Mouse (Mus musculus) inflammation-experienced regulatory T-cells, adult 16 weeks (primary cell): Measurements from ENCODE around the gene Ankrd44. TPM values are rescaled to one million over a fixed set of nuclear protein-coding genes. Genes with fewer than 3 reads are reported as not detected.

ENCODE experiments used
- polyA plus RNA-seq: library from polyadenylated mRNA; unstranded; fragments of 100-300 nt; shearing (Covaris generic); gene quantifications from one replicate; pipeline ENCODE4 v1.2.1, GENCODE M21; 2017

The Ankrd44 gene
- polyA plus RNA-seq = 391 TPM

GRCm38 (mm10) chr1:54925971-54926771, at the start of gene Ankrd44:
Ankrd44 (minus strand) TSS chr1:54926387.

Other genes starting within 250 kb of the Ankrd44 start
- gene Sf3b1, start 101.1 kb upstream of the Ankrd44 start, polyA plus RNA-seq = 733 TPM
- gene Coq10b, start 126.4 kb upstream of the Ankrd44 start, polyA plus RNA-seq = 24.5 TPM
- gene Hspe1, start 161.7 kb upstream of the Ankrd44 start, polyA plus RNA-seq = 145 TPM
- 192 TPM for gene Hspd1, start 161.9 kb upstream of the Ankrd44 start, polyA plus RNA-seq
- 116 TPM for gene Mob4, start 204.8 kb upstream of the Ankrd44 start, polyA plus RNA-seq